Mouse (Mus musculus): ENCODE data around the gene Eif4h.
A peak's percentile ranks its signal among the peaks of the same experiment; 100 is the strongest.

Eif4h gene

GRCm38 (mm10) chr5:134607121-134607520 lies 32.2 kb downstream of the Eif4h start:
- DNase-seq (ENCODE audit: low spot score): no peak

- DNase-seq (ENCODE audit: low spot score): no peak
Measured at GRCm38 (mm10) chr5:134606314-134606713, 33.0 kb downstream of the Eif4h start.

- DNase-seq (ENCODE audit: low spot score): no peak
Measured at GRCm38 (mm10) chr5:134604376-134604775, 34.9 kb downstream of the Eif4h start.

GRCm38 (mm10) chr5:134597711-134598110 lies 41.6 kb downstream of the Eif4h start:
- DNase-seq (ENCODE audit: low spot score): peak; percentile 72

GRCm38 (mm10) chr5:134593093-134593492 lies 46.2 kb downstream of the Eif4h start:
- no peak for DNase-seq (ENCODE audit: low spot score)

- DNase-seq (ENCODE audit: low spot score): no peak
Measured at GRCm38 (mm10) chr5:134592026-134592581, 47.2 kb downstream of the Eif4h start.

GRCm38 (mm10) chr5:134589900-134590299 lies 49.4 kb downstream of the Eif4h start:
- no peak for DNase-seq (ENCODE audit: low spot score)

- no peak for DNase-seq (ENCODE audit: low spot score)
Measured at GRCm38 (mm10) chr5:134584798-134585197, 54.5 kb downstream of the Eif4h start.

- no peak for DNase-seq (ENCODE audit: low spot score)
Measured at GRCm38 (mm10) chr5:134583884-134584213, 55.4 kb downstream of the Eif4h start.

GRCm38 (mm10) chr5:134583006-134583883 lies 56.0 kb downstream of the Eif4h start:
- no peak for DNase-seq (ENCODE audit: low spot score)

- peak; percentile 98 for DNase-seq (ENCODE audit: low spot score)
Measured at GRCm38 (mm10) chr5:134582221-134582907, 56.9 kb downstream of the Eif4h start.

- DNase-seq (ENCODE audit: low spot score): no peak
Measured at GRCm38 (mm10) chr5:134581146-134581545, 58.1 kb downstream of the Eif4h start, which contains the start of gene Rfc2. Gene Rfc2, plus strand, starts transcription at chr5:134581366.

- no peak for DNase-seq (ENCODE audit: low spot score)
Measured at GRCm38 (mm10) chr5:134579135-134579534, 60.2 kb downstream of the Eif4h start.

- no peak for DNase-seq (ENCODE audit: low spot score)
Measured at GRCm38 (mm10) chr5:134577534-134577933, 61.8 kb downstream of the Eif4h start.

GRCm38 (mm10) chr5:134576517-134577220 lies 62.6 kb downstream of the Eif4h start:
- DNase-seq (ENCODE audit: low spot score): no peak

GRCm38 (mm10) chr5:134575833-134576232 lies 63.5 kb downstream of the Eif4h start:
- DNase-seq (ENCODE audit: low spot score): no peak

- DNase-seq (ENCODE audit: low spot score): no peak
Measured at GRCm38 (mm10) chr5:134572508-134573214, 66.6 kb downstream of the Eif4h start.

GRCm38 (mm10) chr5:134571730-134572507 lies 67.4 kb downstream of the Eif4h start:
- DNase-seq (ENCODE audit: low spot score): no peak
